Mouse (Mus musculus) C2C12 (cell line): Measurements from ENCODE around the gene Cdk12. TPM values are rescaled to one million over a fixed set of nuclear protein-coding genes. Genes with fewer than 3 reads are reported as not detected.

Experiments
- H3K27me3 ChIP-seq: one replicate; pipeline ENCODE4 v1.6.1; 2011; ENCODE audit not compliant: control insufficient read depth, insufficient read depth, insufficient read length
- H3K36me3 ChIP-seq: one replicate; pipeline ENCODE4 v1.6.1; 2011; ENCODE audit not compliant: control insufficient read depth, insufficient read depth
- H3K4me3 ChIP-seq: one replicate; pipeline ENCODE4 v1.5.1; 2011; ENCODE audit warnings: mild to moderate bottlenecking, control low read depth; ENCODE audit not compliant: poor library complexity, insufficient read depth, severe bottlenecking
- H3K79me2 ChIP-seq: one replicate; pipeline ENCODE4 v1.6.1; 2011; ENCODE audit not compliant: control insufficient read depth, insufficient read depth
- H3K79me3 ChIP-seq: one replicate; pipeline ENCODE4 v1.6.1; 2011; ENCODE audit warnings: low read depth, control low read depth
- H3ac ChIP-seq: one replicate; pipeline ENCODE3; 2011; ENCODE audit warnings: low read depth; ENCODE audit not compliant: control insufficient read depth, insufficient read length
- CEBPB ChIP-seq: IDR thresholded peaks from one replicate; pipeline ENCODE4 v1.6.1; 2011; ENCODE audit warnings: low read depth, mild to moderate bottlenecking, control low read depth, moderate library complexity
- CTCF ChIP-seq: IDR thresholded peaks from one replicate; pipeline ENCODE4 v1.5.1; 2011; ENCODE audit not compliant: control insufficient read depth, insufficient read depth, insufficient read length
- FOSL1 ChIP-seq: IDR thresholded peaks from one replicate; pipeline ENCODE4 v1.8.0; 2011; ENCODE audit warnings: mild to moderate bottlenecking, low read length; ENCODE audit not compliant: poor library complexity, insufficient read depth, severe bottlenecking
- MAX ChIP-seq: IDR thresholded peaks from one replicate; pipeline ENCODE4 v1.6.1; 2011; ENCODE audit warnings: mild to moderate bottlenecking, control low read depth
- MYOD1 ChIP-seq: IDR thresholded peaks from one replicate; pipeline ENCODE4 v1.6.1; 2011; ENCODE audit warnings: low read depth; ENCODE audit not compliant: control insufficient read depth, insufficient read length
- MYOG ChIP-seq: IDR thresholded peaks from one replicate; pipeline ENCODE4 v1.6.1; 2011; ENCODE audit not compliant: control insufficient read depth, insufficient read length; ENCODE audit errors: extremely low read depth
- USF1 ChIP-seq: IDR thresholded peaks from one replicate; pipeline ENCODE4 v1.6.1; 2011; ENCODE audit warnings: low read depth, mild to moderate bottlenecking, control low read depth, moderate library complexity
- polyA plus RNA-seq: library from polyadenylated mRNA; unstranded; fragments of >200 nt; fragmentation: generic; extraction: Trizol; gene quantifications from one replicate; pipeline ENCODE4 v1.2.1, GENCODE M21; 2012; ENCODE audit warnings: missing spikeins

Gene Cdk12
- polyA plus RNA-seq, 1 experiment: 8.7 TPM

DNA sequence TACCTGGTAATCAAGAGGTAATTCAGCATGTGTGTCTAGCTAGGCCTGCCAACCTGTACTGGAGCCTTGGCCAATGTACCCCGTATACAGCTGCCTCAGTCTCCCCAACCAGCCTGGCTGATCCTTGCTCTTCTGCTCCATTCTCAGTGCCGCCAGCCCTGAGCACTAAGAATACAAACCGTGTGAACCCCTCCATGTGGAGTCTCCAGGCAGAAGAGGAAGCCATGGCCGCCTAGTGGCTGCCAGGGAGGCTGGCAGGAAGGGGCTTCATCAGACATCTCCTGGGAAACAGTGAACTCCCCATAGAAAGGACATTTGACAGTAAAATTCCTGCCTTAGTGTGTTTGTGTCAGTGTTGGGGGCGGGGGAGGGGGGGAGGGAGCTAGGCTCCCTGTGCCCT is 93.4 kb downstream of the Cdk12 start:
- Histone ChIP-seq H3K79me2 (no peaks in the 10 kb centered on the region), H3K36me3 (no peaks in the 10 kb centered on the region), H3K79me3 (no peaks in the 10 kb centered on the region), H3K27me3 (peaks cover 36% of the 10 kb centered on the region), H3ac (no peak overlapping the region), H3K4me3 (no peak overlapping the region)
- TF ChIP-seq FOSL1 (no peak), USF1 (no peak), MAX (no peak), MYOG (no peak)

DNA sequence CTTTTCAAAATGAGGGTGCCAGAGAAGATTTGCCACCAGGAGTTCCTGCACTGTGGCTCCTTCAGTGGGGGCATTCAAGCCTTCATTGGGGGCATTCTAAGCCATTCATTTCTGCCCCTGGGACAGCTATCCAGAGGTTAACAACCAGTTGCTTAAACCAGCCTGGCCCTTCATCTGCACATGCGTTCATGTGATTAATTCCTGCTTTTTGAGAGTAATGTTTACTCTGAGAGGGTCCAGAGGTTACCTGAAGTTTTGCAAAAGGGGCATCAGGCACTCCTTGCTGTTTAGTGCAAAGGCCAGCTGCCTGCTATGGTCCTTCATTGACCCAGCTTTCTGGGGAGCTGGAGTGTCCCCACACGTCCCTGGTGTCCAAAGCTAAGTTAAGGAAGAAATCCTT is 94.1 kb downstream of the Cdk12 start:
- H3K79me2 ChIP-seq: no peaks in the 10 kb centered on the region
- H3K4me3 ChIP-seq: no peak overlapping the region
- peaks cover 38% of the 10 kb centered on the region for H3K27me3 ChIP-seq
- no peaks in the 10 kb centered on the region for H3K79me3 ChIP-seq
- no peaks in the 10 kb centered on the region for H3K36me3 ChIP-seq
- no peak overlapping the region for H3ac ChIP-seq
- TF ChIP-seq MYOD1: no peak

DNA sequence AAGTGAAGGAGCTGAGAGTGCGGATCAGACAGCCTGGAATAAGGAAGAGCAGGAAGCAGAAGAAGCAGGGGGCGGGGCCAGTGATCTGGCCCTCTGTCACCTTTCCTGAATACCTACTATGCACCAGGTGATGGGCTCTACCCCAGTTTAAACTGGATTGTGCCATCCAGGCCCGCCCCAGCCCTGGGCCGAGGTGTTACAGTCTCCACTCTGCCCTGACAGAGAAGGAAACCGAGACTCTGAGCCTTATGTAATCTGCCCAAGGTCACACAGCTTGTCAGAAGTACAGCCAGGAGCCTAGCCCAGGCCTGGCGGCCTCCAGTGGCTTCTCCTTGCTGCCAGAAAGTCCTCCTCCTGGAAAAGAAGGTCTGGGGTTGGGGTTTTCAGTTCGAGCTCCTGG is 94.9 kb downstream of the Cdk12 start:
- no peaks in the 10 kb centered on the region for H3K36me3 ChIP-seq
- peaks cover 41% of the 10 kb centered on the region for H3K27me3 ChIP-seq
- H3K4me3 ChIP-seq: no peak overlapping the region
- H3ac ChIP-seq: no peak overlapping the region
- H3K79me3 ChIP-seq: no peaks in the 10 kb centered on the region
- TF ChIP-seq MAX (no peak), USF1 (no peak), CTCF (no peak), MYOD1 (no peak), MYOG (no peak), FOSL1 (no peak), CEBPB (no peak)
- no peaks in the 10 kb centered on the region for H3K79me2 ChIP-seq

DNA sequence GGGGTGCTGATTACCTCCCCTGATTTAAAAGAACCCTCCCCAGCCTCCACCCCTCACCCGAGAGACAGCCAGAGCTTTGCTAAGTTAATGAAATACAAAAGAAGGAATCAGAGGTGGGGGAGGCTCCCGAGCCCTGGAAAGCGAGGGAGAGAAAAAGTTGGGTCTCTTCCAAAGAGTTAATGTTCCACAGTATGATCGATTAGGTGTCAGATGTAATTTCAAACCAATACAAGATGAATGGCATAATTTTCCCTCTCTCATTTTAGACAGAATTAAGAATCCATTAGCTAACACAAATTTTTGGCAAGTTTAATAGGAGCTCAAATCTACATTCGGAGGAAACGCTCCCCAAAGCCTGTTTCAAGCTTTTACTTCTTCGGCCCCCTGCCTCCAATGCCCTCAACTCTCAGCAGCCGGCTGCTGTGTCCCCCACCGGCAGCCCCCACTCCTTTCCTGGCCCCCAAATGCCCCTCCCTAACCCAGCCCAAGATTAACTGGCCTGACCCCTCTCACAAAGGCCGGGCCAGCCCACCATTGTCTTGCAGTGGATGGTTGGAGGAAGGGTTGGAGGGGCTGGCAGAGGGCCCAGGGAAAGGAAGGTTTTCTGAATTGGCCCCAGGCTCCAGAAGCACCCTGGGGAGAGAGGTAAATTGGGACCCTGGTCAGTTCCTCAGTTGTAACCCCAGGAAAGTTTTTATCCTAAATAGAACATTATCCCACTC is 95.8 kb downstream of the Cdk12 start:
- H3K4me3 ChIP-seq: no peak overlapping the region
- TF ChIP-seq FOSL1 (no peak), CTCF (no peak), MAX (no peak), USF1 (no peak)
- peaks cover 47% of the 10 kb centered on the region for H3K27me3 ChIP-seq
- no peaks in the 10 kb centered on the region for H3K36me3 ChIP-seq
- H3K79me2 ChIP-seq: no peaks in the 10 kb centered on the region
- H3ac ChIP-seq: no peak overlapping the region
- H3K79me3 ChIP-seq: no peaks in the 10 kb centered on the region

DNA sequence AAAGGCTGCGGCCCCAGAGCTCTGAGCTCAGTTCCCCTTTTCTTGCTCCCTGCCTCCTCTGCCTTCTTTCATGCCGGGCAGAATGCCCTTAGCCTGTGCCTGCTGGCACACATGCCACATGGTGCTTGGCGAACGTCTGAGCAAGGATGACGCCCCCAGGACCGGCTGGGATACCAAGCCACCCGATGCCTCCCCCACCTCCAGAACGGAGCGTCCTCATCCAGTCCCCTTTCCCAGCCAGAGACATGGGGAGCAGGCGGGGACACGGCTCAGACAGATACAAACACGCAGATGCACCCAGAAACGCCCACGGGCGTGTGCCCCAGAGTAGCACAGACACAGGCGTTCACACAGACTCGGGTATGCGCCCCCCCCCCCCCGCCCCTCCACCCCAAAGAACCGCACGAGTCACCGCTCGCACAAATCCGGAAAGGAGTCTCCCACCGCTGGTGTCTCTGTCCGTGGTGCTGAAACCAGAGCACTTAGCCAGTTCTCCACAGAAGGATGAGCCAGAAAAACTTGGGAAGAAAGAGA is 111.0 kb downstream of the Cdk12 start:
- H3K4me3 ChIP-seq: no peak overlapping the region
- H3K79me2 ChIP-seq: no peaks in the 10 kb centered on the region
- H3ac ChIP-seq: no peak overlapping the region
- TF ChIP-seq CEBPB (no peak), MYOG (no peak), FOSL1 (no peak), MYOD1 (no peak), CTCF (no peak), MAX (no peak), USF1 (no peak)
- peaks cover 55% of the 10 kb centered on the region for H3K27me3 ChIP-seq
- H3K36me3 ChIP-seq: no peaks in the 10 kb centered on the region
- no peaks in the 10 kb centered on the region for H3K79me3 ChIP-seq

DNA sequence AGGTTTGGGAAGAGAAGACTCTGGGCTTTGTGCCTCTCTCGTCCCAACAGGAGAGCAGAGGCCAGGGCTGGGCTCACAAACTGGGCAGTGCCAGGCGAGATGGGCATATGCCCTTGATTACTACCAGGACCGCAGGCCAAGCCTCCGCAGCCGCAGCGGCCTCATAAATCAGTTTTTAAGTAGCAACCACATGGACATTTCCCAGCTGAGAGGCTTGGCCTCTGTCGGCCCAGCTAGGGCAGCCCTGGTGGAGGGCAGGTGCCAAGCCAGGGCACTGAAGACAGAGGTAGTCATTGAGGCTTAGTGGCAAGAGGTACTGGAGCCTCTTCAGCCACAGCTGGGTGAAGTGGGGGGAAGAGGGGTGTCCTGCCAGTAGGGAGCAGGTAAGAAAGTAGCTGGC is 114.6 kb downstream of the Cdk12 start:
- TF ChIP-seq CEBPB (no peak), MAX (no peak), USF1 (no peak), CTCF (no peak), MYOG (no peak)

More for the DNA sequence above, 114.6 kb downstream of the Cdk12 start:
- H3K36me3 ChIP-seq: no peaks in the 10 kb centered on the region
- peaks cover 80% of the 10 kb centered on the region for H3K27me3 ChIP-seq
- no peaks in the 10 kb centered on the region for H3K79me2 ChIP-seq
- H3K4me3 ChIP-seq: no peak overlapping the region
- H3ac ChIP-seq: no peak overlapping the region
- no peaks in the 10 kb centered on the region for H3K79me3 ChIP-seq
